Mouse (Mus musculus) embryonic fibroblast, embryonic 13.5 days (primary cell): ENCODE measurements around the gene Gcsam.

ENCODE experiments used
- CTCF ChIP-seq: IDR thresholded peaks from 2 replicates; pipeline ENCODE4 v1.5.1; 2011; ENCODE audit warnings: mild to moderate bottlenecking, control low read depth, low read length, moderate library complexity, borderline replicate concordance; ENCODE audit not compliant: insufficient read depth
- POLR2A ChIP-seq: IDR thresholded peaks from 2 replicates; pipeline ENCODE4 v1.6.1; 2011; ENCODE audit warnings: low read depth, mild to moderate bottlenecking, control low read depth, low read length, moderate library complexity

GRCm38 (mm10) chr16:45582512-45582911, 27.7 kb upstream of the Gcsam start:
- TF ChIP-seq CTCF (0 out of 2 replicates have a peak, but pooled peaks have one; percentile 22), POLR2A (no peak)
